Comparison of ENCODE assay signal across 7 mouse cellular contexts in the genomic region with DNA sequence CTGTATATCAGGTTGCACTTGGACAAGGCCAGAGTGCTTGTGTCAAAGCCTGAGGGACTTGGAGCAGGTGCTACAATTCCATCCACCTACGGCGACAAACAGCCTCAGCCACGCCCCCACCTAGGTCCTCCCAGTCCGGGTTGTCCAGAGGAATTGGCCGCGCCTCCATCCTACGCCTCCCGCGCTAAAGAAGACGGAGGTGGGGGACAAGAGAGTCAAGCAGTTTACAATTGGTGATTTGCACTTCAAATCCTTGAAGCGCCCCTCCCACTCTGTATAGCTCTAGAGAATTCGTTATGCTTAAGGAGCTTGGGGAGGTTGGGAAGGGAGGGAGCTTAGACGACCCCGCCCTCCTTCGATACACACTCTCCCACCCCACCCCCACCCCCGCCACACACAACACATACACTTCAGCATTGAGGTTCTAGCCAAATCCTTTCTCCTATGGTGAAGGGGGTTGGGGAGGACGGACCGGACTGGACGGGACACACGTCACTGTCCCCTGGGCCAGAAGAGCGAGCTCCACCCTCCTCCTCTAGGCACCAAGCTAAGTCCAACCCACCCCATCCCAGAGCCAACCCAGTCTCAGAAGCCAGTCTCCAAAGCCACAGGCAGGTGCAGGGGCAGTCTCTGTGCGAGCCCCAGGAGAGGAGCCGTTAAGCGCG. TPM values are rescaled to one million over a fixed set of nuclear protein-coding genes. Genes with fewer than 3 reads are reported as not detected.
DNase-seq lines count a peak whose midpoint lies in the region; ATAC-seq lines count a peak whose summit lies in the region.

A gene (plus strand): TSS at position 582 of the 665 bp plus-strand sequence.

- H3K9me3 ChIP-seq in embryonic facial prominence, embryonic 10.5 days: no peaks in the 10 kb centered on the region
- H3K9me3 ChIP-seq in limb, embryonic 11.5 days (ENCODE audit: control insufficient read depth, low read length): no peaks in the 10 kb centered on the region
- no peaks in the 10 kb centered on the region for H3K9me3 ChIP-seq in midbrain, embryonic 13.5 days

- H3K4me2 ChIP-seq in limb, embryonic 11.5 days (ENCODE audit: low read depth, severe bottlenecking): peak within 1 kb of the TSS; percentile 34
- peak within 1 kb of the TSS; percentile 48 for H3K4me2 ChIP-seq in midbrain, embryonic 13.5 days (replicated peaks)

- H3K4me3 ChIP-seq in embryonic facial prominence, embryonic 10.5 days: peak within 1 kb of the TSS; percentile 50
- peak within 1 kb of the TSS; percentile 20 for H3K4me3 ChIP-seq in limb, embryonic 11.5 days (ENCODE audit: low read depth, low read length)
- H3K4me3 ChIP-seq in midbrain, embryonic 13.5 days (replicated peaks): peak within 1 kb of the TSS; percentile 27

- H3K27ac ChIP-seq in embryonic facial prominence, embryonic 10.5 days (replicated peaks): peak within 1 kb of the TSS; percentile 65
- H3K27ac ChIP-seq in limb, embryonic 11.5 days (replicated peaks; ENCODE audit: low read depth, low read length): no peak within 1 kb of the TSS
- no peak within 1 kb of the TSS for H3K27ac ChIP-seq in midbrain, embryonic 13.5 days

- H3K27me3 ChIP-seq in embryonic facial prominence, embryonic 10.5 days (replicated peaks; ENCODE audit: low read depth, poor library complexity, severe bottlenecking): peaks cover 70% of the 10 kb centered on the region
- peaks cover 51% of the 10 kb centered on the region for H3K27me3 ChIP-seq in limb, embryonic 11.5 days (ENCODE audit: control insufficient read depth, insufficient read depth, low read length)
- H3K27me3 ChIP-seq in midbrain, embryonic 13.5 days: peaks cover 61% of the 10 kb centered on the region

- H3K9ac ChIP-seq in limb, embryonic 11.5 days (ENCODE audit: low read length): no peak within 1 kb of the TSS; the same call in 1 of the 2 replicates
- no peak within 1 kb of the TSS; the same call in 1 of the 2 replicates for H3K9ac ChIP-seq in midbrain, embryonic 13.5 days (replicated peaks)

- 1% methylated on average over 25 of the region's 25 CpGs for WGBS in embryonic facial prominence, embryonic 10.5 days
- 2% methylated on average over 25 of the region's 25 CpGs for WGBS in limb, embryonic 11.5 days
- 1% methylated on average over 25 of the region's 25 CpGs for WGBS in midbrain, embryonic 13.5 days

- H3K36me3 ChIP-seq in embryonic facial prominence, embryonic 10.5 days (replicated peaks): no peaks in the 10 kb centered on the region
- no peaks in the 10 kb centered on the region for H3K36me3 ChIP-seq in limb, embryonic 11.5 days (ENCODE audit: control insufficient read depth, insufficient read depth, low read length)
- no peaks in the 10 kb centered on the region for H3K36me3 ChIP-seq in midbrain, embryonic 13.5 days

- peak; percentile 97 for DNase-seq in ZHBTc4 (ENCODE audit: low read depth, low spot score)
- peak; percentile 58 for DNase-seq in embryonic facial prominence, embryonic 10.5 days (ENCODE audit: low spot score)
- peak; percentile 46 for DNase-seq in heart, postnatal 4 days
- peak; percentile 52 for DNase-seq in limb, embryonic 11.5 days (ENCODE audit: low spot score)
- no peak for DNase-seq in B cell, adult 2 months
- no peak for DNase-seq in spleen, postnatal 10 days (ENCODE audit: low spot score in 2 of 2)

- peaks cover 57% of the 10 kb centered on the region for H3K4me1 ChIP-seq in embryonic facial prominence, embryonic 10.5 days
- peaks cover 10% of the 10 kb centered on the region for H3K4me1 ChIP-seq in limb, embryonic 11.5 days (ENCODE audit: control insufficient read depth, insufficient read depth, low read length)
- peaks cover 25% of the 10 kb centered on the region for H3K4me1 ChIP-seq in midbrain, embryonic 13.5 days (replicated peaks)

- ATAC-seq in limb, embryonic 11.5 days (ENCODE audit: insufficient number of reproducible peaks, low FRiP score, low TSS enrichment, low read depth): 0 out of 2 replicates have a peak, but pooled peaks have one; percentile 32
- peak; percentile 62 for ATAC-seq in midbrain, embryonic 13.5 days

RNA-seq across cellular contexts. Expression of the gene that starts here (rescaled TPM):
- polyA plus RNA-seq in embryonic facial prominence, embryonic 10.5 days (2016; fragmentation: Nextera tagmentation; extraction: Ambion mirVana): 18.2 and 18.8 TPM in 2 replicates
- total RNA-seq in heart, postnatal 4 days (2021): under 1 TPM; 0.71 to 0.77 TPM
- 3.4 and 4.3 TPM in 2 replicates for polyA plus RNA-seq in limb, embryonic 11.5 days (2014; fragmentation: Nextera tagmentation; extraction: Ambion mirVana)
- polyA plus RNA-seq in midbrain, embryonic 13.5 days (2015; fragmentation: Nextera tagmentation; extraction: Ambion mirVana): 1.7 and 1.8 TPM in 2 replicates

Comparison
In these comparisons a context has a peak if more than half of its experiments do, and no peak if none do; other contexts are left out.
1. Peak in DNase-seq in heart, postnatal 4 days; RNA of the gene not detected or under 1 TPM.
2. DNase-seq: peak in ZHBTc4 (single experiment), embryonic facial prominence, embryonic 10.5 days (single experiment) and limb, embryonic 11.5 days (single experiment); none in B cell, adult 2 months (0 of 2) and spleen, postnatal 10 days (0 of 2).
3. Peak in every context shown above with its lines, with median percentiles within 50 percentile points of each other: H3K4me3 ChIP-seq.